Mouse (Mus musculus): ENCODE measurements around the gene Rbm43.

DNA sequence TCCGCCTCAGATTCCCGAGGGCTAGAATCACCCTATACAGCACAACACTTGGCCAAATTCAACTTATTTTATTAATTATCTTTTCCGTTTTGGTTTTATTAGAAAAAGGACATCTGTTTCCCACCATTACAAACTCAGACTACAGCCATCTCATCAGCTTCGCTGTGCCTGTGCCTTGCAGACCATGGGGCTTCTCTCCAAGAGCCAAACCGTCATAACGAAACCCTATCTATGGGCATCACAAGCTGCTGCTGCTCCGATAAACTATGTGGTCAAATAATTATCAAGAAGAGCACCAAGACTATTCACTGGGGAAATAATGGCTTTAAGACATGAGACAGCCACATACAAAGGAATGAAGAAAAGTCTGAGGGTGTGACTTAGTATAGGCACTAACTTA, 6.9 kb upstream of the Rbm43 start:
- TF ChIP-seq POLR2A (IDR thresholded peaks at IDR 0.05; ENCODE audit: extremely low read depth, insufficient read depth, low read length) = no peak
- no peak for TF ChIP-seq CTCF (IDR thresholded peaks at IDR 0.05; ENCODE audit: low read depth, low read length)
